Mouse (Mus musculus): Measurements from ENCODE around the gene Edf1.

GRCm38 (mm10) chr2:25565741-25566140 is 8.1 kb downstream of the Edf1 start:
- TF ChIP-seq CTCF (IDR thresholded peaks at IDR 0.05; ENCODE audit: extremely low read depth, insufficient read depth, low read length) (no peak), POLR2A (IDR thresholded peaks at IDR 0.05; ENCODE audit: extremely low read depth, insufficient read depth, low read length) (no peak)

Data from cortical plate, adult 2 months (tissue).